Mouse (Mus musculus): Measurements from ENCODE around the gene Med18. TPM values are rescaled to one million over a fixed set of nuclear protein-coding genes. Genes with fewer than 3 reads are reported as not detected.
A peak's percentile ranks its signal among the peaks of the same experiment; 100 is the strongest.

Gene Med18
- polyA plus RNA-seq (2015; fragmentation: Nextera tagmentation; extraction: Ambion mirVana) = 25.2 and 25.6 TPM in 2 replicates

GRCm38 (mm10) chr4:132463430-132464254 is at the start of gene Med18:
TSS of gene Med18 (minus strand) at chr4:132463921.
- under 1% methylated on average over 44 of the region's 44 CpGs for WGBS
- H3K36me3 ChIP-seq = peaks cover 34% of the 10 kb centered on the region
- peak within 1 kb of the TSS; percentile 73 for H3K9ac ChIP-seq
- H3K27ac ChIP-seq = peak within 1 kb of the TSS; percentile 78
- peaks cover 23% of the 10 kb centered on the region for H3K4me1 ChIP-seq
- no peaks in the 10 kb centered on the region for H3K27me3 ChIP-seq
- ATAC-seq (replicated peaks; ENCODE audit: low FRiP score) = peak; percentile 92
- no peaks in the 10 kb centered on the region for H3K9me3 ChIP-seq (replicated peaks)
- H3K4me2 ChIP-seq = peak within 1 kb of the TSS; percentile 87
- peak within 1 kb of the TSS; percentile 78 for H3K4me3 ChIP-seq (replicated peaks)

- no peak overlapping the region for H3K9ac ChIP-seq
- no peaks in the 10 kb centered on the region for H3K9me3 ChIP-seq (replicated peaks)
- peaks cover 39% of the 10 kb centered on the region for H3K4me1 ChIP-seq
- 72% methylated on average over 3 of the region's 3 CpGs for WGBS
- H3K27me3 ChIP-seq = no peaks in the 10 kb centered on the region
- no peak overlapping the region for H3K4me2 ChIP-seq
- H3K36me3 ChIP-seq = no peaks in the 10 kb centered on the region
- no peak overlapping the region for H3K27ac ChIP-seq
- ATAC-seq (replicated peaks; ENCODE audit: low FRiP score) = no peak
- no peak overlapping the region for H3K4me3 ChIP-seq (replicated peaks)
Observed at GRCm38 (mm10) chr4:132512080-132512479, 48.4 kb upstream of the Med18 start.

- Histone ChIP-seq H3K9me3 (replicated peaks) (no peaks in the 10 kb centered on the region), H3K36me3 (no peaks in the 10 kb centered on the region), H3K9ac (peak within 1 kb of the TSS; percentile 82), H3K27me3 (no peaks in the 10 kb centered on the region), H3K4me3 (replicated peaks) (peak within 1 kb of the TSS; percentile 83), H3K27ac (peak within 1 kb of the TSS; percentile 94), H3K4me1 (peaks cover 45% of the 10 kb centered on the region), H3K4me2 (peak within 1 kb of the TSS; percentile 82)
- peak; percentile 92 for ATAC-seq (replicated peaks; ENCODE audit: low FRiP score)
- WGBS = under 1% methylated on average over 32 of the region's 32 CpGs
Observed at GRCm38 (mm10) chr4:132510352-132510798, 46.7 kb upstream of the Med18 start, which contains the start of gene Sesn2. TSS of gene Sesn2 (minus strand) at chr4:132510501.

GRCm38 (mm10) chr4:132509621-132510296 is 46.0 kb upstream of the Med18 start:
- Histone ChIP-seq H3K9ac (peak overlapping the region; percentile 82), H3K27ac (peak overlapping the region; percentile 94), H3K9me3 (replicated peaks) (no peaks in the 10 kb centered on the region), H3K4me3 (replicated peaks) (peak overlapping the region; percentile 83), H3K4me1 (peaks cover 49% of the 10 kb centered on the region), H3K27me3 (no peaks in the 10 kb centered on the region), H3K4me2 (peak overlapping the region; percentile 82), H3K36me3 (no peaks in the 10 kb centered on the region)
- ATAC-seq (replicated peaks; ENCODE audit: low FRiP score) = peak; percentile 78
- WGBS = under 1% methylated on average over 52 of the region's 52 CpGs

- Histone ChIP-seq H3K4me1 (peaks cover 52% of the 10 kb centered on the region), H3K4me2 (no peak overlapping the region), H3K9me3 (replicated peaks) (no peaks in the 10 kb centered on the region), H3K27ac (peak overlapping the region; percentile 46), H3K4me3 (replicated peaks) (no peak overlapping the region; the same call in 1 of the 2 replicates), H3K27me3 (no peaks in the 10 kb centered on the region), H3K9ac (peak overlapping the region; percentile 18; the same call in 1 of the 2 replicates), H3K36me3 (no peaks in the 10 kb centered on the region)
- ATAC-seq (replicated peaks; ENCODE audit: low FRiP score) = no peak
- 47% methylated on average over 2 of the region's 2 CpGs for WGBS
Observed at GRCm38 (mm10) chr4:132507210-132507609, 43.5 kb upstream of the Med18 start.

GRCm38 (mm10) chr4:132506250-132506649 is 42.5 kb upstream of the Med18 start:
- Histone ChIP-seq H3K4me3 (replicated peaks) (no peak overlapping the region), H3K36me3 (no peaks in the 10 kb centered on the region), H3K27ac (no peak overlapping the region), H3K9me3 (replicated peaks) (no peaks in the 10 kb centered on the region), H3K27me3 (no peaks in the 10 kb centered on the region), H3K9ac (no peak overlapping the region), H3K4me1 (peaks cover 52% of the 10 kb centered on the region), H3K4me2 (no peak overlapping the region)
- no peak for ATAC-seq (replicated peaks; ENCODE audit: low FRiP score)
- 74% methylated on average over 6 of the region's 6 CpGs for WGBS

GRCm38 (mm10) chr4:132505800-132506199 is 42.1 kb upstream of the Med18 start:
- Histone ChIP-seq H3K27me3 (no peaks in the 10 kb centered on the region), H3K9ac (no peak overlapping the region), H3K4me2 (no peak overlapping the region), H3K9me3 (replicated peaks) (no peaks in the 10 kb centered on the region), H3K4me1 (peaks cover 52% of the 10 kb centered on the region), H3K4me3 (replicated peaks) (no peak overlapping the region), H3K27ac (no peak overlapping the region), H3K36me3 (peaks cover 4% of the 10 kb centered on the region; the same call in 1 of the 2 replicates)
- 48% methylated on average over 10 of the region's 10 CpGs for WGBS
- no peak for ATAC-seq (replicated peaks; ENCODE audit: low FRiP score)

- Histone ChIP-seq H3K4me1 (peaks cover 48% of the 10 kb centered on the region), H3K9ac (no peak overlapping the region), H3K4me3 (replicated peaks) (no peak overlapping the region), H3K27me3 (no peaks in the 10 kb centered on the region), H3K36me3 (peaks cover 8% of the 10 kb centered on the region; the same call in 1 of the 2 replicates), H3K9me3 (replicated peaks) (no peaks in the 10 kb centered on the region), H3K4me2 (no peak overlapping the region), H3K27ac (no peak overlapping the region)
- 62% methylated on average over 6 of the region's 6 CpGs for WGBS
- no peak for ATAC-seq (replicated peaks; ENCODE audit: low FRiP score)
Observed at GRCm38 (mm10) chr4:132505034-132505738, 41.5 kb upstream of the Med18 start.

GRCm38 (mm10) chr4:132503344-132503743 is 39.6 kb upstream of the Med18 start:
- no peaks in the 10 kb centered on the region for H3K9me3 ChIP-seq (replicated peaks)
- H3K4me2 ChIP-seq = no peak overlapping the region
- H3K36me3 ChIP-seq = peaks cover 22% of the 10 kb centered on the region
- H3K4me3 ChIP-seq (replicated peaks) = no peak overlapping the region
- ATAC-seq (replicated peaks; ENCODE audit: low FRiP score) = 0 out of 2 replicates have a peak, but pooled peaks have one; percentile 36
- H3K27ac ChIP-seq = 0 out of 2 replicates have a peak overlapping the region, but pooled peaks have one; percentile 3
- WGBS = 71% methylated on average over 11 of the region's 11 CpGs
- H3K27me3 ChIP-seq = no peaks in the 10 kb centered on the region
- peaks cover 40% of the 10 kb centered on the region for H3K4me1 ChIP-seq
- no peak overlapping the region for H3K9ac ChIP-seq

- no peak overlapping the region for H3K4me2 ChIP-seq
- no peak overlapping the region for H3K4me3 ChIP-seq (replicated peaks)
- H3K27me3 ChIP-seq = no peaks in the 10 kb centered on the region
- H3K9ac ChIP-seq = no peak overlapping the region
- H3K4me1 ChIP-seq = peaks cover 31% of the 10 kb centered on the region
- no peak for ATAC-seq (replicated peaks; ENCODE audit: low FRiP score)
- no peak overlapping the region for H3K27ac ChIP-seq
- WGBS = 95% methylated on average over 6 of the region's 6 CpGs
- peaks cover 40% of the 10 kb centered on the region for H3K36me3 ChIP-seq
- no peaks in the 10 kb centered on the region for H3K9me3 ChIP-seq (replicated peaks)
Observed at GRCm38 (mm10) chr4:132501639-132502038, 37.9 kb upstream of the Med18 start.

- Histone ChIP-seq H3K4me3 (replicated peaks) (no peak overlapping the region), H3K4me1 (peaks cover 13% of the 10 kb centered on the region; the same call in 1 of the 2 replicates), H3K27me3 (no peaks in the 10 kb centered on the region), H3K36me3 (peaks cover 72% of the 10 kb centered on the region), H3K4me2 (no peak overlapping the region), H3K9me3 (replicated peaks) (no peaks in the 10 kb centered on the region), H3K9ac (no peak overlapping the region), H3K27ac (no peak overlapping the region)
- no peak for ATAC-seq (replicated peaks; ENCODE audit: low FRiP score)
- 85% methylated on average over 20 of the region's 20 CpGs for WGBS
Observed at GRCm38 (mm10) chr4:132494271-132494918, 30.7 kb upstream of the Med18 start.
